Mouse (Mus musculus): ENCODE results near the gene Olfr486. TPM values are rescaled to one million over a fixed set of nuclear protein-coding genes. Genes with fewer than 3 reads are reported as not detected.
"Not testable (repeated sequence)": the region's sequence is repeated elsewhere in the genome, so short reads cannot be mapped to it uniquely, and the experiment has no call there.

Olfr486 gene
- not detected in 2 replicates for polyA plus RNA-seq (2015; fragmentation: Nextera tagmentation; extraction: Ambion mirVana)

DNA sequence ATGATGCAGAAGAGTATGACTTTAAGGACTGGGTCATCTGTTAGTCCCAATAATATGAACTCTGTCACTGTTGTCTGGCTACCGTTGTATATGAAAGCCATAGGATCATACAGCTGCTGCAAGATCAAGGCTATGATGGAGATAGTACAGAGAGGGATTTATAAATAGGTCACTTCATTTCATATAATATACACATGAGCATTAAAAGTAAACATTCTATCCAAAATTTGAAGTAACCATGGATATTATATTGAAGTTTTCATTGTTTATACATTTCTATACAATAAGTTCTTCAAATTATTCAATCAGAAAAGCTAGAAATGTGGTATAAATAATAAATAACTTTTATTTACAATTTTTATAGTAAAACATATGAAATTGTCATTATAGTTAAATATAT is at the start of gene Olfr486:
Gene Olfr486, minus strand, starts transcription at position 101 of the 400 bp plus-strand sequence.
- WGBS = 96% methylated on average over 1 of the region's 1 CpGs
- not testable (repeated sequence) for H3K9me3 ChIP-seq; H3K9ac ChIP-seq; H3K27me3 ChIP-seq; ATAC-seq (ENCODE audit: low FRiP score, low read depth); H3K36me3 ChIP-seq; H3K27ac ChIP-seq (replicated peaks); H3K4me1 ChIP-seq (replicated peaks); H3K4me3 ChIP-seq; H3K4me2 ChIP-seq

DNA sequence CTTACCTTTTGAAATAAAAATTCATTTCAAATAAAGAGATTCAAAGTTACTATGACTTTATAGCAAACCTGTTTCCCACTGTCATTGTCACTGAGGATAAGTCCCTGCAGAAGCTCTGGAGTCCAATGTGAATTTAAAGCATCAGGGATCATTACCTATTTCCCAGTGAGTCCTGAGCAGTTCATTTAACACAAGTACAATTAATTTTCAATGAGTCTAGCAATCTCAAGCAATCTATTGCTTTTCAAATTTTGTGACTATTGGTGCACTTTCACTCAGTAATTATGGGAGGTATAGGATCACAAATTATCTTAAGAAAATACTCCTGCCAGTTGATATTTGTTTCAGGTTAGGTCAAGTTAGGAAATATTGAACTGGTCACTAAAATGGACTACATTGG is 42.0 kb upstream of the Olfr486 start, which contains the start of gene Olfr487:
Gene Olfr487, minus strand, starts transcription at position 101 of the 400 bp plus-strand sequence.
- not testable (repeated sequence) for H3K27ac ChIP-seq (replicated peaks); H3K9ac ChIP-seq; H3K4me2 ChIP-seq; H3K27me3 ChIP-seq; H3K4me3 ChIP-seq; H3K9me3 ChIP-seq; H3K36me3 ChIP-seq; H3K4me1 ChIP-seq (replicated peaks); ATAC-seq (ENCODE audit: low FRiP score, low read depth)

DNA sequence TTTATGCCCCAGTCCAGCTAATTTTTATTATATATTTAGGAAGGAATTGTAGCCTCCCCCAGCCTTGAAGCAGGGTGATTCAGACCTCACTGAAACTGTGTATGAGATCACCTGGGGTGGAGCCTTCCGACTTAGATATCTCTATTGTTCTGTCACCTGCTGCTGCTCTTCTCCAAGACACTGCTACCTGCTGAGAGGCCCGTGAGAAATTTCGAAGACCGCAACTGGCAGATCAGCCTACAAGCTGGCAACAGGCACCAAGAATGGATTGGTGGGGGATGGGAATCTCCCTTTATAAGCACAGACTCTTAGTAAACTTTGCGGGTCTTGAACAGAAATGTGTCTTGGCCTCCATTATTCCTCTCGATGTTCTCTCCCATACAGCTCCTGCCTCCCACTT is 24.4 kb upstream of the Olfr486 start:
- Histone ChIP-seq H3K36me3 (no peaks in the 10 kb centered on the region), H3K27ac (replicated peaks) (no peak overlapping the region), H3K4me3 (no peak overlapping the region), H3K27me3 (no peaks in the 10 kb centered on the region), H3K9me3 (no peaks in the 10 kb centered on the region), H3K4me2 (no peak overlapping the region), H3K9ac (no peak overlapping the region), H3K4me1 (replicated peaks) (no peaks in the 10 kb centered on the region)
- WGBS = 47% methylated on average over 6 of the region's 6 CpGs
- ATAC-seq (ENCODE audit: low FRiP score, low read depth) = no peak

DNA sequence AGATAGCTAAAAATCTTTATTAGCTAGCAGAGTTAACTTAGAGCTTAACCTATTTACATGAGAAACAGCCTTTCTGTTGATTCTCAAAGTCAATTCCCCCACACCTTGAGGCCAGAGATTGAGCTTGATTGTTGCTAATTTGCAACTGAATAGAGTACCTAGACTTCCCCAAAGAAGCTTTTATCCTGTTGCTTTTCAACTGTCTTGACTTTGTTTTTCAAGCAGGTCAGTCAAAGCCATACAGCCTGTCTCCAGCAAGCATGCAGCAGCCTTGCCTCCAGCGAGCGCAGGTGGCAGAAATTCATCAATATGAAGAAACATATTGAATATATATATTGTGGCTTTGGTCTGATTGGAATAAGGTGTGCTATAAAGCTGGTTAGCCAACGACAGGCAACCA is 23.8 kb upstream of the Olfr486 start:
- H3K27ac ChIP-seq (replicated peaks); H3K4me3 ChIP-seq; ATAC-seq (ENCODE audit: low FRiP score, low read depth); H3K4me2 ChIP-seq; H3K27me3 ChIP-seq; H3K9me3 ChIP-seq; H3K9ac ChIP-seq; H3K36me3 ChIP-seq; H3K4me1 ChIP-seq (replicated peaks): not testable (repeated sequence)
- 59% methylated on average over 3 of the region's 3 CpGs for WGBS

DNA sequence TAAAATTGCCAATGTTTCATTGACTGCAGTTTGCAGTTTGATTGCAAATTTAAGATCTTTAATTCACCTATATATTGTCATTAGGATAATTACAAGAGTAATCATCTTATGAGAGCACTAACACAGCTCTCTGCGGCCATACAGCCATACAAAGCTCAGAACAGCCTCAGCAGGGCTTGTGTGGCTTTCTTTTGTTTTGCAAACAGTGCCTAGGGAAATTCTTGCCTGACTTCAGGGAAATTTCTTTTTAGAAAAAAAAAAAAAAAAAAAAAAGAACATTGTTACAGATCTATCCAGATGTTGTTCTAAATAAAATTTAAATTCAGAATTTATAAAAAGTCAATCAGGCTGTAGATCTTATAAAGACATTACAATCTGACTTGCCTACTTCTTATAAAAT is 20.2 kb upstream of the Olfr486 start:
- not testable (repeated sequence) for H3K27ac ChIP-seq (replicated peaks); H3K4me3 ChIP-seq; H3K36me3 ChIP-seq; H3K4me2 ChIP-seq; H3K27me3 ChIP-seq; H3K4me1 ChIP-seq (replicated peaks); H3K9me3 ChIP-seq; ATAC-seq (ENCODE audit: low FRiP score, low read depth); H3K9ac ChIP-seq
- WGBS = 40% methylated on average over 1 of the region's 1 CpGs

DNA sequence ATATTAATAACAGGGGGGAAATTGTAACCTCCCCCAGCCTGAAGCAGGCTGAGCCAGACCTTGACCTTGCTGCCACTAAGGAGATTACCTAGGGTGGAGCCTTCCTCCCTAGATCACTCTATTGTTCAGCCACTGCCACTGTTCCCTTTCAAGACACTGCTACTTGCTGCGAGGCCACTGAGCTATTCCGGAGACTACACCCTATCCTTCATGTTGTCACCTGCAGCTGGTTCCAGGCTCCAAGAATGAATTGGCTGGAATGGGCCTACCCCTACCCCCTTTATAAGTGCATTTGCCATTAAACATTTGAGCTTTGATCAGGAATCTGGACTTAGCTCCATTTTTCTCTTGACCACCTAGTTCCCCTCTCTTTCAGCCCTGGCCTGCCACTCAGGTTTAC is 18.7 kb upstream of the Olfr486 start:
- H3K36me3 ChIP-seq; ATAC-seq (ENCODE audit: low FRiP score, low read depth); H3K4me2 ChIP-seq; H3K27ac ChIP-seq (replicated peaks); H3K9me3 ChIP-seq; H3K27me3 ChIP-seq; H3K4me1 ChIP-seq (replicated peaks); H3K4me3 ChIP-seq; H3K9ac ChIP-seq: not testable (repeated sequence)
- 44% methylated on average over 2 of the region's 2 CpGs for WGBS

DNA sequence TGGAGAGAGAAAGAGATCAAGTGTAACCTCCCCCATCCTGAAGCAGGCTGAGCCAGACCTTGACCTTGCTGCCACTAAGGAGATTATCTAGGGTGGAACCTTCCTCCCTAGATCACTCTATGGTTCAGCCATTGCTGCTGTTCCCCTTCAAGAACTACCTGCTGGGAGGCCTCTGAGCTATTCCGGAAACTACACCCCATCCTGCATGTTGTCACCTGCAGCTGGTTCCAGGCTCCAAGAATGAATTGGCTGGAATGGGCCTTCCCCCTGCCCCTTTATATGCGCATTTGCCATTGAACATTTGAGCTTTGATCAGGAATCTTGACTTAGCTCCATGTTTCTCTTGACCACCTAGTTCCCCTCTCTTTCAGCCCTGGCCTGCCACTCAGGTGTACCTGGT is 12.7 kb upstream of the Olfr486 start:
- H3K36me3 ChIP-seq; H3K9me3 ChIP-seq; H3K4me1 ChIP-seq (replicated peaks); H3K4me3 ChIP-seq; H3K9ac ChIP-seq; H3K27ac ChIP-seq (replicated peaks); H3K4me2 ChIP-seq; ATAC-seq (ENCODE audit: low FRiP score, low read depth); H3K27me3 ChIP-seq: not testable (repeated sequence)
- 96% methylated on average over 2 of the region's 2 CpGs for WGBS

DNA sequence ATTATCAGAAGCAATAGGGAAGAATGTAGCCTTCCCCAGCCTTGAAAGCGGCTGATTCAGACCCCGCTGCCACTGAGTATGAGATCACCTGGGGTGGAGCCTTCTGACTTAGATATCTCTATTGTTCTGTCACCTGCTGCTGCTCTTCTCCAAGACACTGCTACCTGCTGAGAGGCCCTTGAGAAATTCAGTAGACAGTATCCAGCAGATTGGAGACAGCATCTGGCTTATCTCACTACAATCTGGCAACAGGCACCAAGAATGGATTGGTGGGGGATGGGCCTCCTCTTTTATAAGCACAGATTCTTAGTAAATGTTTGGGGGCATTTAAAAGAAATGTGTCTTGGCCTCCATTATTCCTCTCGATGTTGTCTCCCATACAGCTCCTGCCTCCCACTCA is 11.9 kb upstream of the Olfr486 start:
- H3K9me3 ChIP-seq; H3K9ac ChIP-seq; H3K36me3 ChIP-seq; H3K4me2 ChIP-seq; H3K4me1 ChIP-seq (replicated peaks); H3K4me3 ChIP-seq; H3K27ac ChIP-seq (replicated peaks); ATAC-seq (ENCODE audit: low FRiP score, low read depth); H3K27me3 ChIP-seq: not testable (repeated sequence)
- 83% methylated on average over 3 of the region's 3 CpGs for WGBS

DNA sequence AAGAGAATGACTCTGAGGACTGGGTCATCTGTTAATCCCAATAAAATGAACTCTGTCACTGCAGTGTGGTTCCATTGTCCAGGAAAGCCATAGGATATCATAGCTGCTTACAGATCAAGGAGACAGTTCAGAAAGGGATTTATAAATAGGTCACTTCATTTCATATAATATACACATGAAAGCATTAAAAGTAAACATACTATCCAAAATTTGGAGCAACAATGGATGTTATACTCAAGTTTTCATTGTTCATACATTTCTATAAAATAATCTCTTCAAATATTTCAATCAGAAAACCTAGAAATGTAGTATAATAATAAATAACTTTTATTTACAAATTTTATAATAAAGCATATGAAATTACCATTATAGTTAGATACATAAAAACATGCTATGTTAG is 12.8 kb downstream of the Olfr486 start, which contains the start of gene Olfr485:
Gene Olfr485, minus strand, starts transcription at position 101 of the 400 bp plus-strand sequence.
- H3K4me1 ChIP-seq (replicated peaks) = no peaks in the 10 kb centered on the region
- H3K27me3 ChIP-seq = no peaks in the 10 kb centered on the region
- H3K36me3 ChIP-seq = no peaks in the 10 kb centered on the region
- no peak within 1 kb of the TSS for H3K4me3 ChIP-seq
- H3K4me2 ChIP-seq = no peak within 1 kb of the TSS
- no peak within 1 kb of the TSS for H3K9ac ChIP-seq
- no peaks in the 10 kb centered on the region for H3K9me3 ChIP-seq
- H3K27ac ChIP-seq (replicated peaks) = no peak within 1 kb of the TSS
- no peak for ATAC-seq (ENCODE audit: low FRiP score, low read depth)

DNA sequence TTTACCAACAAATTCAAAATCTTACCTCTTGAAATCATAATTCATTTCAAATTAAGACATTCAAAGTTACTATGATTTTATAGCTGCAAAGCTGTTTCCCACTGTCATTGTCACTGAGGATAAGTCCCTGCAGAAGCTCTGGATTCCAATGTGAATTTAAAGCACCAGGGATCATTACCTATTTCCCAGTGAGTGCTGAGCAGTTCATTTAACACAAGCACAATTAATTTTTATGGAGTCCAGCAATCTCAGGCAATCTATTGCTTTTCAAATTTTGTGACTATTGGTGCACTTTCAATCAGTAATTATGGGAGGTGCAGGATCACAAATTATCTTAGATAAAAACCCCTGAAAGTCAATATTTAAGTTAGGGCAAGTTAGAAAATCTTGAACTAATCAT is 45.2 kb downstream of the Olfr486 start, which contains the start of gene Olfr484:
Gene Olfr484, minus strand, starts transcription at position 101 of the 400 bp plus-strand sequence.
- H3K4me2 ChIP-seq = no peak within 1 kb of the TSS
- H3K9me3 ChIP-seq = no peaks in the 10 kb centered on the region
- no peak within 1 kb of the TSS for H3K27ac ChIP-seq (replicated peaks)
- H3K36me3 ChIP-seq = no peaks in the 10 kb centered on the region
- H3K27me3 ChIP-seq = no peaks in the 10 kb centered on the region
- no peaks in the 10 kb centered on the region for H3K4me1 ChIP-seq (replicated peaks)
- H3K9ac ChIP-seq = no peak within 1 kb of the TSS
- H3K4me3 ChIP-seq = no peak within 1 kb of the TSS
- ATAC-seq (ENCODE audit: low FRiP score, low read depth) = no peak

Other genes with a start within 250 kb of the Olfr486 start
- not detected in 2 replicates for gene Olfr473, start 242.3 kb downstream of the Olfr486 start, polyA plus RNA-seq (2015; fragmentation: Nextera tagmentation; extraction: Ambion mirVana)
- gene Olfr474, start 218.1 kb downstream of the Olfr486 start, polyA plus RNA-seq (2015; fragmentation: Nextera tagmentation; extraction: Ambion mirVana) = not detected in 2 replicates
- gene Olfr476, start 207.9 kb downstream of the Olfr486 start, polyA plus RNA-seq (2015; fragmentation: Nextera tagmentation; extraction: Ambion mirVana) = not detected in 2 replicates
- not detected in 2 replicates for gene Olfr477, start 186.0 kb downstream of the Olfr486 start, polyA plus RNA-seq (2015; fragmentation: Nextera tagmentation; extraction: Ambion mirVana)
- not detected in 2 replicates for gene Olfr478, start 138.8 kb downstream of the Olfr486 start, polyA plus RNA-seq (2015; fragmentation: Nextera tagmentation; extraction: Ambion mirVana)
- gene Olfr479, start 122.0 kb downstream of the Olfr486 start, polyA plus RNA-seq (2015; fragmentation: Nextera tagmentation; extraction: Ambion mirVana) = not detected in 2 replicates
- not detected in 2 replicates for gene Olfr480, start 105.4 kb downstream of the Olfr486 start, polyA plus RNA-seq (2015; fragmentation: Nextera tagmentation; extraction: Ambion mirVana)
- not detected in 2 replicates for gene Olfr481, start 92.9 kb downstream of the Olfr486 start, polyA plus RNA-seq (2015; fragmentation: Nextera tagmentation; extraction: Ambion mirVana)
- gene Olfr482, start 75.2 kb downstream of the Olfr486 start, polyA plus RNA-seq (2015; fragmentation: Nextera tagmentation; extraction: Ambion mirVana) = 0.07 TPM in 1 of 2 replicates, not detected in the other
- not detected in 2 replicates for gene Olfr483, start 71.9 kb downstream of the Olfr486 start, polyA plus RNA-seq (2015; fragmentation: Nextera tagmentation; extraction: Ambion mirVana)
- not detected in 2 replicates for gene Olfr484, start 45.3 kb downstream of the Olfr486 start, polyA plus RNA-seq (2015; fragmentation: Nextera tagmentation; extraction: Ambion mirVana)
- gene Olfr485, start 12.9 kb downstream of the Olfr486 start, polyA plus RNA-seq (2015; fragmentation: Nextera tagmentation; extraction: Ambion mirVana) = not detected in 2 replicates
- gene Olfr487, start 41.9 kb upstream of the Olfr486 start, polyA plus RNA-seq (2015; fragmentation: Nextera tagmentation; extraction: Ambion mirVana) = not detected in 2 replicates
- gene Olfr488, start 85.6 kb upstream of the Olfr486 start, polyA plus RNA-seq (2015; fragmentation: Nextera tagmentation; extraction: Ambion mirVana) = not detected in 2 replicates
- gene Olfr490, start 116.2 kb upstream of the Olfr486 start, polyA plus RNA-seq (2015; fragmentation: Nextera tagmentation; extraction: Ambion mirVana) = not detected in 2 replicates
- gene Olfr491, start 140.7 kb upstream of the Olfr486 start, polyA plus RNA-seq (2015; fragmentation: Nextera tagmentation; extraction: Ambion mirVana) = not detected in 2 replicates
- gene Olfr492, start 150.9 kb upstream of the Olfr486 start, polyA plus RNA-seq (2015; fragmentation: Nextera tagmentation; extraction: Ambion mirVana) = not detected in 2 replicates
- not detected in 2 replicates for gene Olfr493, start 174.2 kb upstream of the Olfr486 start, polyA plus RNA-seq (2015; fragmentation: Nextera tagmentation; extraction: Ambion mirVana)
- not detected in 2 replicates for gene Olfr494, start 192.6 kb upstream of the Olfr486 start, polyA plus RNA-seq (2015; fragmentation: Nextera tagmentation; extraction: Ambion mirVana)
- not detected in 2 replicates for gene Olfr495, start 220.4 kb upstream of the Olfr486 start, polyA plus RNA-seq (2015; fragmentation: Nextera tagmentation; extraction: Ambion mirVana)
- not detected in 2 replicates for gene Olfr497, start 247.7 kb upstream of the Olfr486 start, polyA plus RNA-seq (2015; fragmentation: Nextera tagmentation; extraction: Ambion mirVana)

Data from hindbrain, embryonic 15.5 days (tissue).